Mouse (Mus musculus) heart, embryonic 14.5 days (tissue): Measurements from ENCODE around the gene Smarcc2. TPM values are rescaled to one million over a fixed set of nuclear protein-coding genes. Genes with fewer than 3 reads are reported as not detected.

Source experiments
- ATAC-seq: fragments of 200-750 bp; cut with Nextera tagmentation; 2 replicates; pipeline ENCODE4 v1.8.0; 2017; ENCODE audit warnings: low read depth, moderate TSS enrichment; ENCODE audit not compliant: insufficient number of reproducible peaks, insufficient read depth, low FRiP score
- H3K27ac ChIP-seq, 2 experiments: fragments of 200-500 bp in 1 of 2; fragments of 300-500 bp in 1 of 2; sonication (generic) in 1 of 2; replicated peaks in 1 of 2; 2 replicates each; pipeline ENCODE4 v1.5.1; 2012 to 2014; ENCODE audit warnings: low read depth in 2 of 2, low read length in 2 of 2, control low read depth in 1 of 2, mild to moderate bottlenecking in 1 of 2, mixed read lengths in 1 of 2; ENCODE audit not compliant: control insufficient read depth in 1 of 2, insufficient read depth in 1 of 2
- H3K27me3 ChIP-seq: fragments of 300-500 bp; sonication (generic); 2 replicates; pipeline ENCODE4 v1.6.1; 2014; ENCODE audit warnings: mild to moderate bottlenecking, low read length, control low read depth; ENCODE audit not compliant: control insufficient read depth, insufficient read depth
- H3K36me3 ChIP-seq: fragments of 300-500 bp; sonication (generic); 2 replicates; pipeline ENCODE4 v1.6.1; 2014; ENCODE audit warnings: mild to moderate bottlenecking, control low read depth, low read length, mixed read lengths; ENCODE audit not compliant: control insufficient read depth, insufficient read depth
- H3K4me1 ChIP-seq, 2 experiments: fragments of 200-500 bp in 1 of 2; fragments of 300-500 bp in 1 of 2; sonication (generic) in 1 of 2; 2 replicates each; pipeline ENCODE4 v1.6.1; 2012 to 2014; ENCODE audit warnings: low read length in 2 of 2, control low read depth in 1 of 2, mixed read lengths in 1 of 2; ENCODE audit not compliant: control insufficient read depth in 2 of 2, insufficient read depth in 2 of 2
- H3K4me2 ChIP-seq: fragments of 300-500 bp; sonication (generic); 2 replicates; pipeline ENCODE4 v1.6.1; 2014; ENCODE audit warnings: mild to moderate bottlenecking, low read length
- H3K4me3 ChIP-seq, 2 experiments: fragments of 200-500 bp in 1 of 2; fragments of 300-500 bp in 1 of 2; sonication (generic) in 1 of 2; 2 replicates each; pipeline ENCODE4 v1.5.1; 2012 to 2014; ENCODE audit warnings: low read length in 2 of 2, mild to moderate bottlenecking in 2 of 2, control low read depth in 1 of 2, low read depth in 1 of 2, moderate library complexity in 1 of 2; ENCODE audit not compliant: control insufficient read depth in 1 of 2, insufficient read depth in 1 of 2
- H3K9ac ChIP-seq: fragments of 300-500 bp; sonication (generic); 2 replicates; pipeline ENCODE4 v1.6.1; 2014; ENCODE audit warnings: mild to moderate bottlenecking, low read length
- H3K9me3 ChIP-seq: fragments of 300-500 bp; sonication (generic); 2 replicates; pipeline ENCODE4 v1.6.1; 2016; ENCODE audit warnings: low read length, control low read depth; ENCODE audit not compliant: control insufficient read depth
- WGBS: fragments of 180-500 bp; shearing (Covaris S2); extraction: QIAGEN DNeasy Blood & Tissue Kit; methylation state at CpG from one replicate; pipeline ENCODE4 v1.1.7; 2014; 5-methylcytosine and 5-hydroxymethylcytosine counted together
- polyA plus RNA-seq: library from polyadenylated mRNA; unstranded; fragments of >200 nt; fragmentation: Nextera tagmentation; extraction: Ambion mirVana; gene quantifications from 2 replicates; pipeline ENCODE4 v1.2.1, GENCODE M21; 2014

The Smarcc2 gene
- polyA plus RNA-seq, 1 experiment from 2014 or later = 62.4 TPM

DNA sequence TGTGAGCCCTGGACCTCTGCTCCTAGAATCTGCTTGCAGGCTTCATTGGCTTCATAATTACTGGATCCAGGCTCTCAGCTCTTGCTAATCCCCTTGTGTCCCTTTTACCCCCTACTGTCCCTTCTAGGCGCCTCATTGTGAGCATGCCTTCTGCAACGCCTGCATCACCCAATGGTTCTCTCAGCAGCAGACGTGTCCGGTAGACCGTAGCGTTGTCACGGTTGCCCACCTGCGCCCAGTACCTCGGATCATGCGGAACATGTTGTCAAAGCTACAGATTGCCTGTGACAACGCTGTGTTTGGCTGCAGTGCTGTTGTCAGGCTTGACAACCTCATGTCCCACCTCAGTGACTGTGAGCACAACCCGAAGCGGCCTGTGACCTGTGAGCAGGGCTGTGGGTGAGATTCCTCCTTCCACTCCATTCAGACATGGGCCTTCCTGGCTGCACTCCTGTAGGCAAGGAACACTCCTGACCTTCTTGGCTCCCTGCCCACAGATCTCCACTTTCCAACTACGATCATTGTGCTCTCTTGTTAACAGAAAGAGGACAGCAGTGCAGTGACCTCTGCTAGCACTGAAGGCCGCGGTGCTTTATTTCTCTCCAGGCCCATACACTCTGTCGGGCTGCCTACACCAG lies 23.7 kb upstream of the Smarcc2 start:
- Histone ChIP-seq H3K27ac (peak overlapping the region; percentile 30 to 80), H3K4me1 (peaks cover 7 to 10% of the 10 kb centered on the region in 2 experiments), H3K27me3 (no peaks in the 10 kb centered on the region), H3K4me2 (no peak overlapping the region), H3K9ac (peak overlapping the region; percentile 6; the same call in 1 of the 2 replicates), H3K9me3 (no peaks in the 10 kb centered on the region), H3K36me3 (peaks cover 85% of the 10 kb centered on the region), H3K4me3 (no peak overlapping the region)
- WGBS = 72% methylated on average over 17 of the region's 17 CpGs
- ATAC-seq = peak; percentile 47; the same call in 1 of the 2 replicates

DNA sequence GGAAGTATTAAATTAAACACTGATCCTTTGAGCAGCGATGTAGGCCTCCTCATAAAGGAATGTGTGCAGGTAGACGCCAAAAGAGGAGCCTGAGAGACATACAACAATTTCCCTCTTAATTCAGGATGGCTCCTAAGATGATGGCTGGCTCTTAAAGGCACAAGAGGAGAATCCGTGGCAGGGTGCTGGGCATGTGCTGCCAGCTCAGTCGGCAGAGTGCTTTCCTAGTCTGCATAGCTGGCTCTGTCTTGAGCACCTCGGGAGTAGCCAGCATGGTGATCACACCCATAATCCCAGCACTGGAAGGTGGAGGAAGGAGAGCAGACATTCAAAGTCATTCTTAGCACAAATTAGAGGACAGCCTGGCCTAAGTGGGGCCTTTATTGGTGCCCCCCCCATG lies 23.2 kb upstream of the Smarcc2 start:
- Histone ChIP-seq H3K27ac (peak overlapping the region; percentile 30 to 80), H3K9ac (peak overlapping the region; percentile 6; the same call in 1 of the 2 replicates), H3K4me3 (no peak overlapping the region), H3K4me1 (peaks cover 7 to 10% of the 10 kb centered on the region in 2 experiments), H3K9me3 (no peaks in the 10 kb centered on the region), H3K27me3 (no peaks in the 10 kb centered on the region), H3K36me3 (peaks cover 85% of the 10 kb centered on the region), H3K4me2 (no peak overlapping the region)
- 80% methylated on average over 5 of the region's 5 CpGs for WGBS
- ATAC-seq = no peak

DNA sequence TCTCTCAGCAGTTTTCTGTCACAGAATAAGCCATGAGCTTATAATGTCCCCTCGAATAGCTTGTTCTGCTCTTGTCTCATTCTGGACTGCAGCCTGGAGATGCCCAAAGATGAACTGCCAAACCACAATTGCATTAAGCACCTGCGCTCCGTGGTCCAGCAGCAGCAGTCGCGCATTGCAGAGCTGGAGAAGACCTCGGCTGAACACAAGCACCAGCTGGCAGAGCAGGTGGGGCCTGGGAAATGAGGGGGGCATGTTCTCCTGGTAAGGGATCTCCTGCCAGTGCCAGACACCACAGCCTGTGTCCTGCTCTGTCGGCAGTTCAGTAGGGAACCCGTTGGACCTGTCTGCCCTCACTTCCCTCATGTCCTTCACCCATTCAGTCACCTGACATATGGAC lies 22.7 kb upstream of the Smarcc2 start:
- Histone ChIP-seq H3K4me1 (peaks cover 7 to 10% of the 10 kb centered on the region in 2 experiments), H3K9me3 (no peaks in the 10 kb centered on the region), H3K27me3 (no peaks in the 10 kb centered on the region), H3K9ac (no peak overlapping the region), H3K36me3 (peaks cover 88% of the 10 kb centered on the region), H3K27ac (no peak overlapping the region; a peak in 1 of 4 replicates), H3K4me3 (no peak overlapping the region), H3K4me2 (no peak overlapping the region)
- ATAC-seq = no peak
- WGBS = 95% methylated on average over 8 of the region's 8 CpGs

DNA sequence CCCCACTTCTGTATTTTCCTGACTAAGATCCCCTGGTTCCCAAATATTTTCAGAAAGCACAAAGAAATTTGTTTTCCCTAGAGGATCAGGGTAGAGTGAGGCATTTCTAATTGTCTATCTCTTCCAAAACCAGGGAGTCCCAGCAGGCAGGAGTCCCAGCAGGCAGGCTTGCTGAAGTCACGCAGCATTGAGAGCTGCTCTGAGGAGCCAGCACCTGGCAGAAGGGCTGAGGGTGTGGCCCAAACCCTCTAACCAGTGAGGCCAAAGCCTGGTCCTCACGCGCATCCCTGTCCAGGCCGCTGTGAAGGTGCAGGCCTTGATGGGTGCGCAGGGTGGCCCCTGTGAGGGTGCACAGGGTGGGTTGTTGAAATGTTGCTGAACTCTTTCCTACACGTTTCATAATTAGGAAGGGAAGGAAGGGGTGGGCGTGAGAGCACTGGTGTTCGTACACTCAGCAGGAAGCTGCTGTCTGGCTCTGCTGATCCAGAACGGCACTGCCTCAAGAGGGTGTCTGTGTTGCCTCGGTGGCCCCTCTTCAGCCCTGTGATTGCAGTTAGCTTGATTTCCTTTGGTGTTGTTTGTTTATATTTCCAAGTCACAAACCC lies 20.3 kb upstream of the Smarcc2 start:
- H3K36me3 ChIP-seq = peaks cover 76% of the 10 kb centered on the region
- H3K9ac ChIP-seq = no peak overlapping the region
- H3K27ac ChIP-seq = no peak overlapping the region
- H3K4me2 ChIP-seq = no peak overlapping the region
- 66% methylated on average over 10 of the region's 10 CpGs for WGBS
- peaks cover 7 to 10% of the 10 kb centered on the region in 2 experiments for H3K4me1 ChIP-seq
- no peak for ATAC-seq
- H3K9me3 ChIP-seq = no peaks in the 10 kb centered on the region
- no peak overlapping the region for H3K4me3 ChIP-seq
- no peaks in the 10 kb centered on the region for H3K27me3 ChIP-seq

DNA sequence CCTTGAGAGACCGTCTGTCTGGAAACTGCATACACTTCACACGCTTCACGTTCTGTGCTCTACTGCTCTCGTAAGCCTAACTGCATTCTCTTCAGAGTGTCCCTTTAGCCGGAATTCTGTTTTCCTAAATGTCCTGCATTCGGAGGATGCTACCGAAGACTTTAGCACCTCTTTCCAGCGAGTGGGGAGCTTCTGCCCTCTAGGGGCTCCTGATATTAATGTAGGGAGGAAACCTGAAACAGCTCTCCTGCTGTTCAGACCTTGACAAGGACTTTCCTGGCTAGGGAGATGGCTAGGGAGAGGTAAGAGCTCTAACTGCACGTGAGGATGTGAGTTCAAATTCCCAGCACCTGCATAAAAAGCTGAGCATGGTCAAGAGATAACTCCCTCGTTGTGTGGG lies 18.6 kb upstream of the Smarcc2 start:
- peaks cover 64% of the 10 kb centered on the region for H3K36me3 ChIP-seq
- no peak overlapping the region for H3K4me2 ChIP-seq
- no peak overlapping the region for H3K4me3 ChIP-seq
- 59% methylated on average over 10 of the region's 10 CpGs for WGBS
- H3K9ac ChIP-seq = no peak overlapping the region
- ATAC-seq = no peak
- H3K9me3 ChIP-seq = no peaks in the 10 kb centered on the region
- H3K4me1 ChIP-seq = peaks cover 4 to 6% of the 10 kb centered on the region in 2 experiments
- H3K27me3 ChIP-seq = no peaks in the 10 kb centered on the region
- no peak overlapping the region for H3K27ac ChIP-seq

DNA sequence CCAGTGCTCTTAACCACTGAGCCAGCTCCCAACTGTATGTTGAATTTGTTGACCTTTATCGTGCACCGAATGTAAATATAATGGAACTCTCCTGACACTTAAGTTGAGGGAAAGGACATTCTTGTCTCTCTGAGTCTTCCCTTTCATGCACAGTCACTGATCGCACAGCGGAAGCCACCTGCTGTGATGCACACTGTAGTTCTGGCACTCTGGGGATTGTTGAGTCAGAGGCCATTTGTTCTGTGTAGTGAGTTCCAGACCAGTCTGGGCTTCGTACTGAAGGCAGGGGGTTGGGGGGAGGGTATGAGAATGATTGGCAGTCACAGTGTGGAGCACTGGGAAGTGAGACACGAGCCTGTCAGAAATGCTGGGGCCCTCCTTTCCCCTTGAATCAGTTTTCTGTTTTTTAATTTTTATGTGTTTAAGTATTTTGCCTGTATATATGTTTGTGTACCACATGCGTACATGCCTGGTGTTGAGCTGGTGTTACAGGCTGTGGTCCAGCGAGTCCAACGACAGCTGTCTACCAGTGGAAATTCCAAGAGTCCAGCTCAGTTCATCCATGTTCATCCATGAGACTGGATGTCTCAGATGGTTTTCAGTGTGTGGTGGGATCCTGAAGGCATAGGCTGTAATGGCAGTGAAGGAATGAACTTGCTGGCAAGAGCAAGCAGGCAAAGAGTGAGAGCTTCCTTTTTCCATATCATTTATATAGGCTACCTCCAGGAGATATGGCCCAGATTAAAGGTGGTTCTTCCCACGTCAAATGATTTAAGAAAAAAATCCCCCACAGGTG lies 17.5 kb upstream of the Smarcc2 start:
- 90% methylated on average over 10 of the region's 10 CpGs for WGBS
- ATAC-seq = no peak
- no peaks in the 10 kb centered on the region for H3K27me3 ChIP-seq
- no peak overlapping the region for H3K9ac ChIP-seq
- H3K4me3 ChIP-seq = no peak overlapping the region
- no peak overlapping the region for H3K27ac ChIP-seq
- no peaks in the 10 kb centered on the region for H3K4me1 ChIP-seq
- no peaks in the 10 kb centered on the region for H3K9me3 ChIP-seq
- H3K36me3 ChIP-seq = peaks cover 52% of the 10 kb centered on the region
- no peak overlapping the region for H3K4me2 ChIP-seq

DNA sequence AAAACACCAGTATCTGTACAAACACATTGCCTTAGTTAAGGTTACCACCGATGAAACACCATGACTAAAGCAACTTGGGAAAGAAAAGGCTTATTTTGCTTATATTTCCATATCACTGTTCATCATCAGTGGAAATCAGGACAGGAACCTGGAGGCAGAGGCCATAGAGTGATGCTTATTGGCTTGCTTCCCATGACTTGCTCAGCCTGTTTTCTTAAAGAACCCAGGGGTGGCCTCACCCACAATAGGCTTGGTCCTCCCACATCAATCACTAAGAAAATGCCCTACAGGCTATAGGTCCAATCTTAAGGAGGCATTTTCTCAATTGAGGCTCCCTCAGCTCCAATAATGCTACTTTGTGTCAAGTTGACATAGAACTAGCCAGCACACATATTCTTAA lies 16.3 kb upstream of the Smarcc2 start:
- H3K27me3 ChIP-seq = no peaks in the 10 kb centered on the region
- peaks cover 40% of the 10 kb centered on the region for H3K36me3 ChIP-seq
- no peak overlapping the region for H3K9ac ChIP-seq
- ATAC-seq = no peak
- no peaks in the 10 kb centered on the region for H3K4me1 ChIP-seq
- H3K4me2 ChIP-seq = no peak overlapping the region
- no peak overlapping the region for H3K27ac ChIP-seq
- no peak overlapping the region for H3K4me3 ChIP-seq
- H3K9me3 ChIP-seq = no peaks in the 10 kb centered on the region
- 84% methylated on average over 1 of the region's 1 CpGs for WGBS
